Mouse (Mus musculus) CH12.LX (cell line): Measurements from ENCODE around the gene Asprv1.
A peak's percentile ranks its signal among the peaks of the same experiment; 100 is the strongest.

Experiments used
- CTCF ChIP-seq, 2 experiments: IDR thresholded peaks in 1 of 2; conservative IDR thresholded peaks in 1 of 2; 2 replicates each; pipeline ENCODE4 v1.5.1; 2011 to 2012; ENCODE audit warnings: low read depth in 2 of 2, low read length in 2 of 2, improper control_type of control experiment in 1 of 2, inconsistent platforms in 1 of 2, mild to moderate bottlenecking in 1 of 2, moderate library complexity in 1 of 2
- NELFE ChIP-seq: IDR thresholded peaks from 2 replicates; pipeline ENCODE4 v1.6.1; 2011; ENCODE audit warnings: low read depth, low read length, improper control_type of control experiment
- PAX5 ChIP-seq: IDR thresholded peaks from 2 replicates; pipeline ENCODE4 v1.6.1; 2012; ENCODE audit warnings: low read length, inconsistent platforms, mixed read lengths
- USF1 ChIP-seq: IDR thresholded peaks from 2 replicates; pipeline ENCODE4 v1.6.1; 2014; ENCODE audit warnings: low read depth, mild to moderate bottlenecking, inconsistent platforms, low read length, improper control_type of control experiment

GRCm38 (mm10) chr6:86594636-86595035 lies 33.3 kb upstream of the Asprv1 start:
- TF ChIP-seq PAX5 (no peak), NELFE (no peak), CTCF (conservative IDR thresholded peaks at IDR 0.05 in 1 of 2, IDR thresholded peaks at IDR 0.05 in 1 of 2; ENCODE audit: low read depth in 2 of 2, low read length in 2 of 2) (no peak), USF1 (peak; percentile 50)
